Mouse (Mus musculus) spleen, postnatal 10 days (tissue): Measurements from ENCODE around the gene Rufy1.
"Not testable (repeated sequence)": the region's sequence is repeated elsewhere in the genome, so short reads cannot be mapped to it uniquely, and the experiment has no call there.

Experiments
- DNase-seq, 2 experiments: peaks; one replicate each; pipeline ENCODE4 v3.0.0; 2021 to 2022; ENCODE audit warnings: low spot score in 2 of 2

Rufy1 gene

GRCm38 (mm10) chr11:50377892-50378684 is 52.8 kb downstream of the Rufy1 start:
- peak; percentile 89 to 92 for DNase-seq

- DNase-seq = peak; percentile 99
Measured at GRCm38 (mm10) chr11:50376911-50377891, 53.7 kb downstream of the Rufy1 start, which contains the start of gene Hnrnph1. Gene Hnrnph1, plus strand, starts transcription at chr11:50376990.

- no peak for DNase-seq
Measured at GRCm38 (mm10) chr11:50376156-50376790, 54.7 kb downstream of the Rufy1 start.

GRCm38 (mm10) chr11:50375421-50375820 is 55.5 kb downstream of the Rufy1 start:
- no peak for DNase-seq

GRCm38 (mm10) chr11:50374286-50375015 is 56.5 kb downstream of the Rufy1 start:
- no peak for DNase-seq

GRCm38 (mm10) chr11:50373621-50374020 is 57.3 kb downstream of the Rufy1 start:
- DNase-seq = no peak

GRCm38 (mm10) chr11:50373086-50373485 is 57.8 kb downstream of the Rufy1 start:
- no peak for DNase-seq

- no peak for DNase-seq
Measured at GRCm38 (mm10) chr11:50371911-50372310, 59.0 kb downstream of the Rufy1 start.

- peak; percentile 43 to 80 for DNase-seq
Measured at GRCm38 (mm10) chr11:50371399-50371841, 59.5 kb downstream of the Rufy1 start.

GRCm38 (mm10) chr11:50370969-50371368 is 60.0 kb downstream of the Rufy1 start:
- DNase-seq = no peak

- no peak for DNase-seq
Measured at GRCm38 (mm10) chr11:50369360-50369911, 61.5 kb downstream of the Rufy1 start.

- no peak for DNase-seq
Measured at GRCm38 (mm10) chr11:50367531-50367930, 63.4 kb downstream of the Rufy1 start.

- no peak for DNase-seq
Measured at GRCm38 (mm10) chr11:50365322-50365721, 65.6 kb downstream of the Rufy1 start.

GRCm38 (mm10) chr11:50364548-50364947 is 66.4 kb downstream of the Rufy1 start:
- DNase-seq = peak; percentile 64 to 84

GRCm38 (mm10) chr11:50361282-50361681 is 69.6 kb downstream of the Rufy1 start:
- DNase-seq = not testable (repeated sequence)

GRCm38 (mm10) chr11:50358950-50359861 is 71.7 kb downstream of the Rufy1 start:
- DNase-seq = peak in 1 of 2 experiments; percentile 45

- no peak for DNase-seq
Measured at GRCm38 (mm10) chr11:50355395-50355794, 75.5 kb downstream of the Rufy1 start.

- no peak for DNase-seq
Measured at GRCm38 (mm10) chr11:50354851-50355250, 76.1 kb downstream of the Rufy1 start.

GRCm38 (mm10) chr11:50354162-50354561 is 76.8 kb downstream of the Rufy1 start, which contains the start of gene Cby3:
Gene Cby3, plus strand, starts transcription at chr11:50354462.
- no peak for DNase-seq

GRCm38 (mm10) chr11:50352177-50352576 is 78.7 kb downstream of the Rufy1 start:
- DNase-seq = no peak
